Mouse (Mus musculus): ENCODE data around the gene Rnf31. TPM values are rescaled to one million over a fixed set of nuclear protein-coding genes. Genes with fewer than 3 reads are reported as not detected.

Rnf31 gene
- polyA plus RNA-seq, 1 experiment, result 12.0 TPM

DNA sequence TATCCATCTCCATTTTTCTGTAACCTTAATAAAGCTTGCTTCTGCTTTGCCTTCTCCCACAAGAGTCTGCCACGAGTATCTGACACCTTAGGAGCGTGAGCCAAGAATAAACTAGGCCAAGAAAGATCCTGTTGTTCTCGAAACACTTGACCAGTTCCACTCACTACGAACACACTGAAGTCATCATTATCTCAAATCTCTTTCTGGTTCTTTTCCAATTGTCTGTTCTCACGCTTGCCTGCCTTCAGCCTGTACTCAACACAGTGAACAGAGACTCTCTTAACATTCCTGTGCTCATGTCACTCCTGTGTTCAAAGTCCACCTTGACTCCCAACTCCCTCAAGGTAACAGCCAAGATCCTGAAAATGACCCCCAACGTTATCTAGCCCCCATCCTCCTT is 21.8 kb downstream of the Rnf31 start:
- no peak overlapping the region for H3K4me3 ChIP-seq (ENCODE audit: insufficient read depth, low read depth, low read length)
- no peaks in the 10 kb centered on the region for H3K4me1 ChIP-seq (ENCODE audit: control insufficient read depth, insufficient read depth, insufficient read length, low read length)
- H3K27ac ChIP-seq (replicated peaks; ENCODE audit: low read depth, low read length), result no peak overlapping the region

DNA sequence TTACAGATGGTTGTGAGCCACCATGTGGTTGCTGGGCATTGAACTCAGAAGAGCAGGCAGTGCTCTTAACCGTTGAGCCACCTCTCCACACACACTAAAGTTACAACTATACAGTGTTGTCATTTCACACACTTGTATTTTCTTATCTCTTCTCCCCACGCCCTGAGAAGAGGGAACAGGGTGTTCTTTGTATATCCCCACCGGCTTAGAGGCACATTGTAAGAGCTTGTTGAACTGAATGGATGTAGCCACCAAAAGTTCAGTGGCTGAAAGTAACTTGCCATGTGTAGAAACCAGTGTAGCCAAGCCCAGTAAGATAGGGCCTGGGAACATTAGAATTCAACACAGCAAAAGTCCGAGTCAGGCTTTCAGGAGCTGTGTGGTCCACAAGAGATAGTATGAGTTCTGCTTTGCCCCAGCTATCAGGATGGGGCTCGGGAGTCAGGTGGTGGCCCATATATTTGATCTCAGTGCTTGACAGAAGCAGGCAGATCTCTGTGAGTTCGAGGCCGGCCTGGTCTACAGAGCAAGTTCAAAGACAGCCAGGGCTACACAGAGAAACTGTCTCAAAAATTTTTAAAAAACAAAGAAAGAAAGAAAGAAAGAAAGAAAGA is 23.2 kb downstream of the Rnf31 start:
- no peak overlapping the region for H3K4me3 ChIP-seq (ENCODE audit: insufficient read depth, low read depth, low read length)
- no peaks in the 10 kb centered on the region for H3K4me1 ChIP-seq (ENCODE audit: control insufficient read depth, insufficient read depth, insufficient read length, low read length)
- H3K27ac ChIP-seq (replicated peaks; ENCODE audit: low read depth, low read length), result no peak overlapping the region

- H3K4me3 ChIP-seq (ENCODE audit: insufficient read depth, low read depth, low read length), result no peak overlapping the region
- H3K27ac ChIP-seq (replicated peaks; ENCODE audit: low read depth, low read length), result no peak overlapping the region
- no peaks in the 10 kb centered on the region for H3K4me1 ChIP-seq (ENCODE audit: control insufficient read depth, insufficient read depth, insufficient read length, low read length)
Measured at GRCm38 (mm10) chr14:55615876-55616275, 24.4 kb downstream of the Rnf31 start.

DNA sequence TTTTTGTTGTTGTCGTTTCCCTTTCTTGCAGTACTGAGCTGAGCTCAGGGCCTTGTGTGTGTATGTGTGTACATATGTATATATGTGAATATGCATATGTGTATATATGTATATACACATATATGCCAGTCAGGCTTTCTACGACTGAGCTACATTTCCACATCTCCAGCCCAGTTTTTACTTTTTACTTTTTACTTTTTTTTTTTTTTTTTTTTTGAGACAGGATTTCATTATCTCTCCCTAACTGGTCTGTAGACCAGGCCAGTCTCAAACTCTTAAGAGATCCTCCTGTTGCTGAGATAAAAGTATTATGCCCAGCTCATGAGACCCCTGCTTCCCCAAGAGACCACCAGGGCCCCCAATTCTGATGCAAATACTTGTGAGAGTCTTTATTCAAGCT is 25.3 kb downstream of the Rnf31 start:
- H3K4me3 ChIP-seq (ENCODE audit: insufficient read depth, low read depth, low read length), result no peak overlapping the region
- no peak overlapping the region for H3K27ac ChIP-seq (replicated peaks; ENCODE audit: low read depth, low read length)
- H3K4me1 ChIP-seq (ENCODE audit: control insufficient read depth, insufficient read depth, insufficient read length, low read length), result no peaks in the 10 kb centered on the region

DNA sequence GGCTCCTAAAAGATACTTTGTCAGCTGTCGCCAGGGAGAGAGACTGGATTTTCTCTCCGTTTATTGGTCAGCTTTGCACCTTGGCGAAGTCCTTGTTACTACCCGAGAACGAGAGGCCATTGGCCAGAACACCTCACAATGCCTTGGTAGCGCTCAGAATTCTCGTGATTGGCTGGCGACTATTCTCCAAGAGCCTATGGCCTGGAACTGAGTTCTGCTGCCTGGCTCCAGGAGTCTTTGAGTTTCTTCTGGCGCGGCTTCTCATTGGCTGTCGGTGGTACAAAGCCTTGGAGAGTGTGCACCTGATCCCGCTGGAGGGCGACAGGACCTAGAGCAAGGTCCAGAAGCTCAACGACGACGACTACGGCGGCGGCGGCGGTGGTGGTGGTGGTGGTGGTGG is 26.3 kb downstream of the Rnf31 start, which contains the start of gene Rec8:
Gene Rec8, plus strand, starts transcription at position 216 of the 400 bp plus-strand sequence.
- H3K4me3 ChIP-seq (ENCODE audit: insufficient read depth, low read depth, low read length), result no peak within 1 kb of the TSS
- H3K4me1 ChIP-seq (ENCODE audit: control insufficient read depth, insufficient read depth, insufficient read length, low read length), result no peaks in the 10 kb centered on the region
- no peak within 1 kb of the TSS for H3K27ac ChIP-seq (replicated peaks; ENCODE audit: low read depth, low read length)

DNA sequence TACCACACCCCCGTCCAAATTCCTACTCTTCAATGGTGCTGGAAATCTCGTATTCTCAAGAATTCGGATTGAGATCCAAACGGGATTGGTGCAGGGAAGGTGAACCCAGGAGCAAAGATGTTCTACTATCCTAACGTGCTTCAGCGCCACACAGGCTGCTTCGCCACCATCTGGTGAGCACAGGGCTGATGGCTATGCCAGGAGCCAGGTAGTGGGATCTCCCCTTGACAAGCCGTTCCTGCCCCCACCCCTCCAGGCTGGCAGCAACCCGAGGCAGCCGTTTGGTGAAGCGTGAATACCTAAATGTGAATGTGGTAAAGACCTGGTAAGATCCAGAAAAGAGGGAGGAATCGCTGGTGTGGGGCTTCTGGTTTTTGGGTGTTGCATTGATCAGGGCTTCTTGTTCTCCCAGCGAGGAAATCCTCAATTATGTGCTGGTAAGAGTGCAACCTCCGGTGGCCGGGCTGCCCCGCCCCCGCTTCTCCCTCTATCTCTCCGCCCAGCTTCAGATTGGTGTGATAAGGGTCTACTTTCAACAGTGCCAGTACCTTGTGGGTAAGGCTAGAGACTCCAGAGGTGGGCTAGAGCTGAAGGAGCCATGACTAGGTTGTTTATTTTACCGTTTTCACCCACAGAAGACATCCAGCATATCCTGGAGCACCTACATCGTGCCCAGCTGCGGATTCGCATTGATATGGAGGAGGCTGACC is 27.1 kb downstream of the Rnf31 start:
- Histone ChIP-seq H3K4me1 (ENCODE audit: control insufficient read depth, insufficient read depth, insufficient read length, low read length) (no peaks in the 10 kb centered on the region), H3K27ac (replicated peaks; ENCODE audit: low read depth, low read length) (no peak overlapping the region)

GRCm38 (mm10) chr14:55628077-55628827 is 36.7 kb downstream of the Rnf31 start:
- Histone ChIP-seq H3K27ac (replicated peaks; ENCODE audit: low read depth, low read length) (no peak overlapping the region), H3K4me3 (ENCODE audit: insufficient read depth, low read depth, low read length) (no peak overlapping the region), H3K4me1 (ENCODE audit: control insufficient read depth, insufficient read depth, insufficient read length, low read length) (no peaks in the 10 kb centered on the region)

More for the DNA sequence above, 27.1 kb downstream of the Rnf31 start:
- H3K4me3 ChIP-seq (ENCODE audit: insufficient read depth, low read depth, low read length), result no peak overlapping the region

DNA sequence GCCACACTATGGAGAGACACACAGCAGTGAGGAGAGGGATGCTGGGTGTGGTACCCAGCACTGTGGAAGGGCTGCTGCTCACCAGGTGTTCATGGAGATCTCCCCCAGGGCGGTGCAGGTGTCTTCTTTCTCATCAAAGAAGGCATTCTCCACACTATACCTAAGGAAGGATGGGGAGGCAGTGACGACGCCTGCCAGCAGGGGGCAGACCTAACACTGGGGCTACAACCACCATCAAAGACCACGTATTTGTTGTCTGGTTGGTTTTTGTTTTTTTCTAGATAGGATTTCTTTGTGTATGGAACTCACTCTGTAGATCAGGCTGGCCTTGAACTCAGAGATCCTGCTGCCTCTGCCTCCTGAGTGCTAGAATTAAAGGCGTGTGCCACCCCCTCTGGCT is 37.8 kb downstream of the Rnf31 start:
- no peak overlapping the region for H3K4me3 ChIP-seq (ENCODE audit: insufficient read depth, low read depth, low read length)
- H3K4me1 ChIP-seq (ENCODE audit: control insufficient read depth, insufficient read depth, insufficient read length, low read length), result no peaks in the 10 kb centered on the region
- H3K27ac ChIP-seq (replicated peaks; ENCODE audit: low read depth, low read length), result no peak overlapping the region

DNA sequence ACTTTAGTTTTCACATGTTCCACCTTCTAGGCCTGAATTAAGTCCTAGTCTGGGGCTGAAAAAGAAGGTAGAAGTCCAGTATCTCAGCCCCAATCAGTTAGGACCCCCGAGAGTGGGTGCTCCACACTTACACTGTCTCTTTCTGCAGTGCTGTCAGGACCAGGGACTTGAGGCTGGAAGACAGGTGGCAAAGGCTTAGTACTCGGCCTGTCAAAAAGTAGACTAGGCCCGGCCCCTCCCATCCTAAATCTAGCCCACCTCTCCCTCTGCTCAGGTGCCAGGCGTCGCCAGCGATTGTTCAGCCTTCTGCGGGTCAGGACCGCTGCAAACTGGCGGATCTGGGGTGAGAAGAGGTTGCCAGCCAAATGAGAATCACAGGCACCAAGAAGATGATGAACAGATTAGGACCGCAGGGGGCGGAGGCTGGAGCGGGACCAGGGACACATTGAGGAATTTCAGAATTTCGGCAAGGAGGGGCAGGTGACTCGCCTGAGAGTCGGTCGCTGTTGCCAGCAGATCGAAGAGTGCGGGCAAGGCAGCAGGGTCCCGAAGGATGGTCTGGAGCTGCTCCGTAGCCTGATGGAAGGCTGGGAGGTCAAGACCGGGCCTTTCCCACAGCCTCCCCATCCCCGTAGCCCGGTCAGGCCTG is 43.5 kb downstream of the Rnf31 start:
- Histone ChIP-seq H3K4me3 (ENCODE audit: insufficient read depth, low read depth, low read length) (peak overlapping the region; percentile 74), H3K27ac (replicated peaks; ENCODE audit: low read depth, low read length) (peak overlapping the region; percentile 58), H3K4me1 (ENCODE audit: control insufficient read depth, insufficient read depth, insufficient read length, low read length) (peaks cover 3% of the 10 kb centered on the region; the same call in 1 of the 2 replicates)

- Histone ChIP-seq H3K4me1 (ENCODE audit: control insufficient read depth, insufficient read depth, insufficient read length, low read length) (peaks cover 3% of the 10 kb centered on the region; the same call in 1 of the 2 replicates), H3K27ac (replicated peaks; ENCODE audit: low read depth, low read length) (peak within 1 kb of the TSS; percentile 58), H3K4me3 (ENCODE audit: insufficient read depth, low read depth, low read length) (peak within 1 kb of the TSS; percentile 74)
Measured at GRCm38 (mm10) chr14:55635523-55636007, 44.1 kb downstream of the Rnf31 start, which contains the start of gene Ipo4. TSS of gene Ipo4 (minus strand) at chr14:55635957.

DNA sequence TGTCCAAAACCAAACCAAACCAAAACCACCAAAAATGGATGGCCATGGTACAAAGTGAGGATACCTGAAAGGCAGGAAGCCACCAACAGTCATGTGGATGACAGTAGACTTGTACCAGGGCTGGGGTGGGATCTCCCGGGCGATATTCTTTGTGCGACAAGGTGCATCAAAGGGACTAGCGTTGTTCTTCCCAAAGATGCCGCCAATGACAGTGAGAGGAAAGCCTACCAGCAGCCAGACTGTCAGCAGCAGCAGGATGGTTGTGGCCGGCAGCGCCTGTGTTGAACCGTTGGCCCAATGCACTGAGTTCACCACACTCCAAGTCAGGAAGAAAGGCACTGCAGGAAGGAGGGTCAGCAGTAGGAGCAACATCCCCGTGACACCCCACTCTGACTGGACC is 46.3 kb downstream of the Rnf31 start, which contains the start of gene Gm49378:
Gene Gm49378, minus strand, starts transcription at position 101 of the 400 bp plus-strand sequence.
- Histone ChIP-seq H3K4me1 (ENCODE audit: control insufficient read depth, insufficient read depth, insufficient read length, low read length) (peaks cover 8% of the 10 kb centered on the region), H3K4me3 (ENCODE audit: insufficient read depth, low read depth, low read length) (no peak within 1 kb of the TSS), H3K27ac (replicated peaks; ENCODE audit: low read depth, low read length) (no peak within 1 kb of the TSS)

DNA sequence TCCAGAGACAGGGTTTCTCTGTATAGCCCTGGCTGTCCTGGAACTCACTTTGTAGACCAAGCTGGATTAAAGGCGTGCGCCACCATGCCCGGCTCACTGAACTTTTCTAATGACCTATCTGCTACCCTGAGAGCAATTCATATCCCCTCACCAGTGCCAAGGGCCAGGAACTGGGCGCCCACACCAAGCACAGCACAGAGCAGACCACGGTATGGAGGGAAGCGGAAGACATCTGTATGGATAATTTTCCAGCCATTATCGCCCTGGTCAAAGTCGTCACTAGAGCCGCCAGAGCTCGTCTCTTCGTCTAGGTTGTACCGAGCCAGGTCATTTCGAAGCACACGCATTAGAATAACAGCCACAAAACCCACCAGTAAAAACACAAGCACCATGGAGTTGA is 49.3 kb downstream of the Rnf31 start:
- Histone ChIP-seq H3K27ac (replicated peaks; ENCODE audit: low read depth, low read length) (no peak overlapping the region), H3K4me1 (ENCODE audit: control insufficient read depth, insufficient read depth, insufficient read length, low read length) (peaks cover 10% of the 10 kb centered on the region), H3K4me3 (ENCODE audit: insufficient read depth, low read depth, low read length) (no peak overlapping the region)

- no peak overlapping the region for H3K4me3 ChIP-seq (ENCODE audit: insufficient read depth, low read depth, low read length)
- peaks cover 10% of the 10 kb centered on the region for H3K4me1 ChIP-seq (ENCODE audit: control insufficient read depth, insufficient read depth, insufficient read length, low read length)
- no peak overlapping the region for H3K27ac ChIP-seq (replicated peaks; ENCODE audit: low read depth, low read length)
Measured at GRCm38 (mm10) chr14:55641291-55641690, 49.8 kb downstream of the Rnf31 start.

- Histone ChIP-seq H3K4me3 (ENCODE audit: insufficient read depth, low read depth, low read length) (peak overlapping the region; percentile 89), H3K4me1 (ENCODE audit: control insufficient read depth, insufficient read depth, insufficient read length, low read length) (peaks cover 10% of the 10 kb centered on the region), H3K27ac (replicated peaks; ENCODE audit: low read depth, low read length) (peak overlapping the region; percentile 99; the same call in 1 of the 2 replicates)
Measured at GRCm38 (mm10) chr14:55642679-55643059, 51.2 kb downstream of the Rnf31 start.

Measured in brown adipose tissue, adult 24 weeks (tissue).